Mouse (Mus musculus) cerebellum, adult 2 months (tissue): ENCODE measurements around the gene Cdk12. TPM values are rescaled to one million over a fixed set of nuclear protein-coding genes. Genes with fewer than 3 reads are reported as not detected.

Experiments
- DNase-seq, 2 experiments: peaks; one replicate each; pipeline ENCODE4 v3.0.0; 2021
- H3K27ac ChIP-seq: fragments of 200-500 bp; 2 replicates; pipeline ENCODE4 v1.5.1; 2012; ENCODE audit warnings: low read length, control low read depth, inconsistent platforms; ENCODE audit not compliant: insufficient read depth
- H3K27me3 ChIP-seq: fragments of 200-500 bp; 2 replicates; pipeline ENCODE4 v1.6.1; 2012; ENCODE audit warnings: inconsistent platforms, mild to moderate bottlenecking, low read length, moderate library complexity; ENCODE audit not compliant: control insufficient read depth, insufficient read depth
- H3K4me1 ChIP-seq: fragments of 200-500 bp; 2 replicates; pipeline ENCODE4 v1.6.1; 2011; ENCODE audit warnings: low read length; ENCODE audit not compliant: control insufficient read depth, insufficient read depth
- H3K4me3 ChIP-seq: fragments of 200-500 bp; replicated peaks from 2 replicates; pipeline ENCODE3; 2011; ENCODE audit warnings: mild to moderate bottlenecking, low read depth, low read length, control low read depth; ENCODE audit not compliant: insufficient read depth
- CTCF ChIP-seq: fragments of 200-500 bp; IDR thresholded peaks from 2 replicates; pipeline ENCODE4 v1.5.1; 2011; ENCODE audit warnings: low read depth, mild to moderate bottlenecking, control low read depth, low read length, moderate library complexity, borderline replicate concordance; ENCODE audit not compliant: insufficient read depth
- POLR2A ChIP-seq: fragments of 200-500 bp; IDR thresholded peaks from 2 replicates; pipeline ENCODE4 v1.6.1; 2011; ENCODE audit warnings: low read length, control low read depth, borderline replicate concordance; ENCODE audit not compliant: insufficient read depth
- WGBS: fragments of 180-500 bp; shearing (Covaris S2); methylation state at CpG from one replicate; pipeline ENCODE4 v1.1.7; 2018; 5-methylcytosine and 5-hydroxymethylcytosine counted together
- polyA plus RNA-seq: library from polyadenylated mRNA; depleted of rRNA; stranded (reverse); fragments of >200 nt; gene quantifications from 2 replicates; pipeline ENCODE4 v1.2.3, GENCODE M21; 2012; rRNA removed

Gene Cdk12
- polyA plus RNA-seq, 1 experiment: 23.3 TPM

DNA sequence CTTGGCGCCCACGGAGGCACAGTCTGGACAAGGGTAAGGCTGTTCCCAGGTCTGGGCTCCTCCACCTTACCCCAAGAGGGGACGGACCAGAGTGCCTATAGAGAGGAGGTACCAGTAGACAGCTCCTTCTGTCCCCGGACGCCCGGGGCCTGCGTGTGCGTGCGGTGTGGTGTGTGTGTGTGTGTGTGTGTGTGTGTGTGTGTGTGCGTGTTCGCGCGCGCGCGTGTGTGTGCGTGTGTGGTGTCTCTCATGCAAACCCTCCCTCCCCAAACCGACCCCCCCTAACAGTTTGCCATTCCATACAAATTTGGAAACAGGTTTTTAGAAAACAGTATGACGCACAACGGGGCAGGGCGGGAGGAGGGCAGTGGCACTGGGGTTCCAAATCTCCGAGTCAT lies 123.0 kb downstream of the Cdk12 start:
- peak overlapping the region; percentile 32 for H3K4me3 ChIP-seq
- no peaks in the 10 kb centered on the region for H3K27me3 ChIP-seq

GRCm38 (mm10) chr11:98326741-98327135 lies 123.9 kb downstream of the Cdk12 start:
- DNase-seq: no peak

More for the DNA sequence above, 123.0 kb downstream of the Cdk12 start:
- WGBS: 3% methylated on average over 22 of the region's 22 CpGs
- TF ChIP-seq CTCF (no peak), POLR2A (no peak)
- H3K27ac ChIP-seq: peak overlapping the region; percentile 33; the same call in 1 of the 2 replicates
- peaks cover 24% of the 10 kb centered on the region for H3K4me1 ChIP-seq
- peak; percentile 53 to 63 for DNase-seq

GRCm38 (mm10) chr11:98327136-98328030 lies 124.5 kb downstream of the Cdk12 start:
- 1% methylated on average over 97 of the region's 97 CpGs for WGBS
- H3K4me1 ChIP-seq: peaks cover 28% of the 10 kb centered on the region
- peak overlapping the region; percentile 93 for H3K4me3 ChIP-seq
- peak; percentile 71 to 81 for DNase-seq
- TF ChIP-seq POLR2A (no peak), CTCF (no peak)
- peak overlapping the region; percentile 99 for H3K27ac ChIP-seq
- H3K27me3 ChIP-seq: no peaks in the 10 kb centered on the region

More at GRCm38 (mm10) chr11:98326741-98327135, 123.9 kb downstream of the Cdk12 start:
- Histone ChIP-seq H3K4me1 (peaks cover 28% of the 10 kb centered on the region), H3K27me3 (no peaks in the 10 kb centered on the region), H3K4me3 (peak overlapping the region; percentile 93), H3K27ac (peak overlapping the region; percentile 99)
- TF ChIP-seq POLR2A: no peak
- TF ChIP-seq CTCF: no peak
- 2% methylated on average over 19 of the region's 19 CpGs for WGBS

GRCm38 (mm10) chr11:98328031-98328370 lies 125.1 kb downstream of the Cdk12 start:
- peak; percentile 74 to 85 for DNase-seq
- peak overlapping the region; percentile 99 for H3K27ac ChIP-seq
- under 1% methylated on average over 34 of the region's 35 CpGs for WGBS
- peaks cover 33% of the 10 kb centered on the region for H3K4me1 ChIP-seq
- H3K4me3 ChIP-seq: peak overlapping the region; percentile 93
- TF ChIP-seq CTCF (no peak), POLR2A (no peak)
- no peaks in the 10 kb centered on the region for H3K27me3 ChIP-seq

Other genes starting within 250 kb of the Cdk12 start
- gene Plxdc1, start 216.6 kb upstream of the Cdk12 start, polyA plus RNA-seq: 46.2 and 51.5 TPM in 2 replicates
- gene Arl5c, start 206.9 kb upstream of the Cdk12 start, polyA plus RNA-seq: 2.0 and 2.2 TPM in 2 replicates
- 34.6 and 37.5 TPM in 2 replicates for gene Cacnb1, start 180.0 kb upstream of the Cdk12 start, polyA plus RNA-seq
- 746 and 786 TPM in 2 replicates for gene Rpl19, start 176.3 kb upstream of the Cdk12 start, polyA plus RNA-seq
- gene Stac2, start 149.6 kb upstream of the Cdk12 start, polyA plus RNA-seq: 31.0 and 37.7 TPM in 2 replicates
- gene Fbxl20, start 52.7 kb upstream of the Cdk12 start, polyA plus RNA-seq: 23.0 and 25.1 TPM in 2 replicates
- 27.0 and 29.0 TPM in 2 replicates for gene Med1, start 9.8 kb upstream of the Cdk12 start, polyA plus RNA-seq
- gene Neurod2, start 126.6 kb downstream of the Cdk12 start, polyA plus RNA-seq: 57.4 and 68.4 TPM in 2 replicates
- gene Ppp1r1b, start 145.3 kb downstream of the Cdk12 start, polyA plus RNA-seq: 150 and 173 TPM in 2 replicates
- 53.5 and 56.1 TPM in 2 replicates for gene Stard3, start 155.3 kb downstream of the Cdk12 start, polyA plus RNA-seq
- gene Tcap, start 180.8 kb downstream of the Cdk12 start, polyA plus RNA-seq: 0.95 and 1.3 TPM in 2 replicates
- gene Pnmt, start 183.4 kb downstream of the Cdk12 start, polyA plus RNA-seq: 0.26 and 0.40 TPM in 2 replicates
- 13.2 and 14.1 TPM in 2 replicates for gene Pgap3, start 197.4 kb downstream of the Cdk12 start, polyA plus RNA-seq
- 1.6 and 1.8 TPM in 2 replicates for gene Erbb2, start 209.4 kb downstream of the Cdk12 start, polyA plus RNA-seq
- gene Mien1, start 235.9 kb downstream of the Cdk12 start, polyA plus RNA-seq: 182 and 183 TPM in 2 replicates
- gene Grb7, start 243.3 kb downstream of the Cdk12 start, polyA plus RNA-seq: 15.8 and 19.9 TPM in 2 replicates